Mouse (Mus musculus): ENCODE results near the gene Gm49380. TPM values are rescaled to one million over a fixed set of nuclear protein-coding genes. Genes with fewer than 3 reads are reported as not detected.

Gm49380 gene
- 0.06 and 0.29 TPM in 2 replicates for polyA plus RNA-seq (2012; rRNA removed)

- TF ChIP-seq CTCF (IDR thresholded peaks at IDR 0.05; ENCODE audit: borderline replicate concordance, extremely low read depth, insufficient read depth, insufficient read length) (no peak), POLR2A (IDR thresholded peaks at IDR 0.05; ENCODE audit: borderline replicate concordance, extremely low read depth, insufficient read depth, insufficient read length, poor library complexity, severe bottlenecking) (peak; percentile 18; the same call in 1 of the 2 replicates)
- DNase-seq (ENCODE audit: low read depth): peak; percentile 100
Measured at GRCm38 (mm10) chr9:44113105-44113789, at the start of gene Gm49380, which contains the start of gene Rnf26. Gene Gm49380 (minus strand): TSS chr9:44113500. Gene Rnf26 (minus strand): TSS chr9:44113517.

GRCm38 (mm10) chr9:44159886-44160285 lies 46.6 kb upstream of the Gm49380 start:
- TF ChIP-seq CTCF (IDR thresholded peaks at IDR 0.05; ENCODE audit: borderline replicate concordance, extremely low read depth, insufficient read depth, insufficient read length) (no peak), POLR2A (IDR thresholded peaks at IDR 0.05; ENCODE audit: borderline replicate concordance, extremely low read depth, insufficient read depth, insufficient read length, poor library complexity, severe bottlenecking) (no peak)
- no peak for DNase-seq (ENCODE audit: low read depth)

- TF ChIP-seq CTCF (IDR thresholded peaks at IDR 0.05; ENCODE audit: borderline replicate concordance, extremely low read depth, insufficient read depth, insufficient read length) (peak; percentile 36; the same call in 1 of the 2 replicates), POLR2A (IDR thresholded peaks at IDR 0.05; ENCODE audit: borderline replicate concordance, extremely low read depth, insufficient read depth, insufficient read length, poor library complexity, severe bottlenecking) (no peak)
- DNase-seq (ENCODE audit: low read depth): peak; percentile 6
Measured at GRCm38 (mm10) chr9:44147290-44147689, 34.0 kb upstream of the Gm49380 start.

- no peak for DNase-seq (ENCODE audit: low read depth)
- TF ChIP-seq CTCF (IDR thresholded peaks at IDR 0.05; ENCODE audit: borderline replicate concordance, extremely low read depth, insufficient read depth, insufficient read length): no peak
- no peak for TF ChIP-seq POLR2A (IDR thresholded peaks at IDR 0.05; ENCODE audit: borderline replicate concordance, extremely low read depth, insufficient read depth, insufficient read length, poor library complexity, severe bottlenecking)
Measured at GRCm38 (mm10) chr9:44144718-44145060, 31.4 kb upstream of the Gm49380 start.

GRCm38 (mm10) chr9:44144023-44144717 lies 30.9 kb upstream of the Gm49380 start:
- DNase-seq (ENCODE audit: low read depth): peak; percentile 15
- TF ChIP-seq POLR2A (IDR thresholded peaks at IDR 0.05; ENCODE audit: borderline replicate concordance, extremely low read depth, insufficient read depth, insufficient read length, poor library complexity, severe bottlenecking): no peak
- peak; percentile 23; the same call in 1 of the 2 replicates for TF ChIP-seq CTCF (IDR thresholded peaks at IDR 0.05; ENCODE audit: borderline replicate concordance, extremely low read depth, insufficient read depth, insufficient read length)

- TF ChIP-seq POLR2A (IDR thresholded peaks at IDR 0.05; ENCODE audit: borderline replicate concordance, extremely low read depth, insufficient read depth, insufficient read length, poor library complexity, severe bottlenecking) (no peak), CTCF (IDR thresholded peaks at IDR 0.05; ENCODE audit: borderline replicate concordance, extremely low read depth, insufficient read depth, insufficient read length) (no peak)
- DNase-seq (ENCODE audit: low read depth): no peak
Measured at GRCm38 (mm10) chr9:44143421-44143820, 30.1 kb upstream of the Gm49380 start.

- no peak for DNase-seq (ENCODE audit: low read depth)
- TF ChIP-seq POLR2A (IDR thresholded peaks at IDR 0.05; ENCODE audit: borderline replicate concordance, extremely low read depth, insufficient read depth, insufficient read length, poor library complexity, severe bottlenecking) (no peak), CTCF (IDR thresholded peaks at IDR 0.05; ENCODE audit: borderline replicate concordance, extremely low read depth, insufficient read depth, insufficient read length) (no peak)
Measured at GRCm38 (mm10) chr9:44141951-44142350, 28.7 kb upstream of the Gm49380 start.

GRCm38 (mm10) chr9:44137846-44138245 lies 24.5 kb upstream of the Gm49380 start:
- no peak for TF ChIP-seq CTCF (IDR thresholded peaks at IDR 0.05; ENCODE audit: borderline replicate concordance, extremely low read depth, insufficient read depth, insufficient read length)
- TF ChIP-seq POLR2A (IDR thresholded peaks at IDR 0.05; ENCODE audit: borderline replicate concordance, extremely low read depth, insufficient read depth, insufficient read length, poor library complexity, severe bottlenecking): no peak
- DNase-seq (ENCODE audit: low read depth): no peak

GRCm38 (mm10) chr9:44135731-44136411 lies 22.6 kb upstream of the Gm49380 start:
- peak; percentile 56 for DNase-seq (ENCODE audit: low read depth)

GRCm38 (mm10) chr9:44134851-44135730 lies 21.8 kb upstream of the Gm49380 start:
- no peak for TF ChIP-seq CTCF (IDR thresholded peaks at IDR 0.05; ENCODE audit: borderline replicate concordance, extremely low read depth, insufficient read depth, insufficient read length)

More at GRCm38 (mm10) chr9:44135731-44136411, 22.6 kb upstream of the Gm49380 start:
- no peak for TF ChIP-seq CTCF (IDR thresholded peaks at IDR 0.05; ENCODE audit: borderline replicate concordance, extremely low read depth, insufficient read depth, insufficient read length)
- TF ChIP-seq POLR2A (IDR thresholded peaks at IDR 0.05; ENCODE audit: borderline replicate concordance, extremely low read depth, insufficient read depth, insufficient read length, poor library complexity, severe bottlenecking): no peak

More at GRCm38 (mm10) chr9:44134851-44135730, 21.8 kb upstream of the Gm49380 start:
- peak; percentile 65 for DNase-seq (ENCODE audit: low read depth)
